Mouse (Mus musculus) mouse trophoblast stem cell (cell line): ENCODE results near the gene Dusp1.

Experiments used
- in situ Hi-C, 2 experiments: fragments of 300-500 bp; cut with MseI, MboI; formaldehyde crosslinking; loops; 2 replicates in 1 of 2; 3 replicates in 1 of 2; pipeline ENCODE4 v1.15.1; 2025

The Dusp1 gene

GRCm38 (mm10) chr17:26561651-26562181 lies at the start of gene Dusp1:
Dusp1 (minus strand) TSS chr17:26562128.
- in situ Hi-C loops = no loop called here

- in situ Hi-C loops = no loop called here
Measured at GRCm38 (mm10) chr17:26611328-26611727, 49.4 kb upstream of the Dusp1 start.

GRCm38 (mm10) chr17:26609820-26610219 lies 47.9 kb upstream of the Dusp1 start:
- in situ Hi-C loops = no loop called here

GRCm38 (mm10) chr17:26608877-26609276 lies 46.9 kb upstream of the Dusp1 start:
- in situ Hi-C loops = no loop called here

- in situ Hi-C loops = no loop called here
Measured at GRCm38 (mm10) chr17:26608348-26608747, 46.4 kb upstream of the Dusp1 start.

GRCm38 (mm10) chr17:26606516-26606915 lies 44.6 kb upstream of the Dusp1 start:
- in situ Hi-C loops = no loop called here

GRCm38 (mm10) chr17:26605636-26606035 lies 43.7 kb upstream of the Dusp1 start:
- in situ Hi-C loops = no loop called here

GRCm38 (mm10) chr17:26603311-26603710 lies 41.4 kb upstream of the Dusp1 start:
- in situ Hi-C loops = no loop called here

GRCm38 (mm10) chr17:26602371-26602885 lies 40.5 kb upstream of the Dusp1 start:
- in situ Hi-C loops = no loop called here

- in situ Hi-C loops = no loop called here
Measured at GRCm38 (mm10) chr17:26601926-26602325, 40.0 kb upstream of the Dusp1 start.

- in situ Hi-C loops = no loop called here
Measured at GRCm38 (mm10) chr17:26601514-26601913, 39.6 kb upstream of the Dusp1 start.

- in situ Hi-C loops = no loop called here
Measured at GRCm38 (mm10) chr17:26600913-26601447, 39.1 kb upstream of the Dusp1 start.

GRCm38 (mm10) chr17:26598845-26599244 lies 36.9 kb upstream of the Dusp1 start:
- in situ Hi-C loops = no loop called here

GRCm38 (mm10) chr17:26596856-26597481 lies 35.0 kb upstream of the Dusp1 start:
- in situ Hi-C loops = no loop called here

GRCm38 (mm10) chr17:26596168-26596658 lies 34.3 kb upstream of the Dusp1 start:
- in situ Hi-C loops = no loop called here

GRCm38 (mm10) chr17:26595448-26596167 lies 33.7 kb upstream of the Dusp1 start:
- in situ Hi-C loops = no loop called here

GRCm38 (mm10) chr17:26594958-26595357 lies 33.0 kb upstream of the Dusp1 start:
- in situ Hi-C loops = no loop called here

GRCm38 (mm10) chr17:26594171-26594570 lies 32.2 kb upstream of the Dusp1 start:
- in situ Hi-C loops = no loop called here

GRCm38 (mm10) chr17:26593199-26593598 lies 31.3 kb upstream of the Dusp1 start:
- in situ Hi-C loops = no loop called here

- in situ Hi-C loops = no loop called here
Measured at GRCm38 (mm10) chr17:26592510-26592909, 30.6 kb upstream of the Dusp1 start.

- in situ Hi-C loops = no loop called here
Measured at GRCm38 (mm10) chr17:26587961-26588487, 26.1 kb upstream of the Dusp1 start.

- in situ Hi-C loops = no loop called here
Measured at GRCm38 (mm10) chr17:26584558-26585136, 22.7 kb upstream of the Dusp1 start.
